Mouse (Mus musculus) heart, adult 2 months (tissue): ENCODE data around the gene Setx.

Source experiments
- CTCF ChIP-seq: fragments of 200-600 bp; IDR thresholded peaks from 2 replicates; pipeline ENCODE4 v1.8.1; 2022; ENCODE audit warnings: antibody characterized with exemption, mild to moderate bottlenecking, moderate library complexity
- EP300 ChIP-seq: fragments of 200-500 bp; IDR thresholded peaks from 2 replicates; pipeline ENCODE4 v1.6.1; 2011; ENCODE audit warnings: low read depth, low read length, control low read depth; ENCODE audit not compliant: insufficient read depth
- POLR2A ChIP-seq: fragments of 200-500 bp; IDR thresholded peaks from 2 replicates; pipeline ENCODE4 v1.6.1; 2011; ENCODE audit warnings: mild to moderate bottlenecking, low read depth, low read length, control low read depth; ENCODE audit not compliant: insufficient read depth

DNA sequence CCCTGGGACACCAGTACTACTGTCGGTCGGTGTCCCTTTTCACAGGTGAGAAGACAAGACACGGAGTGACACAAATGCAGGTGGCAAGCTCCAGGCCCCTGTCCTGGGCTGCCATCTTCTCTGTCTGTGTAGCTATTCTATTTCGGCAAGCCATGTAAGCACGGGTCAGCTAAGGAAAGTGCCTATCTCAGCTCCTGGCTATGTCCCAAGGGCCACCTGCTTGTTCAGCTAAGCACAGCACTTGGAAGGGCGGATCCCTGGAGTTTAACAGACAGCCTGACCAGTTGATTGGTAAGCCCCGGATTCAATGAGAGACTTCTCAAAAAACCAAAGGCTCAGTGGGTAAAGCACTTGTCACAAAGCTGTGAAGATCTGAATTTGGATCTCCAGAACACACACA lies 66.4 kb downstream of the Setx start:
- no peak for TF ChIP-seq CTCF
- 0 out of 2 replicates have a peak, but pooled peaks have one; percentile 56 for TF ChIP-seq EP300
- no peak for TF ChIP-seq POLR2A
